Mouse (Mus musculus) hindbrain, embryonic 14.5 days (tissue): ENCODE measurements around the gene Atp6v1c2. TPM values are rescaled to one million over a fixed set of nuclear protein-coding genes. Genes with fewer than 3 reads are reported as not detected.

Experiments used
- ATAC-seq: fragments of 200-750 bp; cut with Nextera tagmentation; 2 replicates; pipeline ENCODE4 v1.8.0; 2017; ENCODE audit warnings: moderate number of reproducible peaks, mild to moderate bottlenecking, moderate TSS enrichment, moderate library complexity; ENCODE audit not compliant: low FRiP score
- DNase-seq: peaks from one replicate; pipeline ENCODE4 v3.0.0-alpha.2; 2015; ENCODE audit warnings: low spot score
- H3K27ac ChIP-seq: fragments of 300-500 bp; sonication (generic); 2 replicates; pipeline ENCODE4 v1.5.1; 2014; ENCODE audit warnings: mild to moderate bottlenecking, moderate library complexity
- H3K27me3 ChIP-seq: fragments of 300-500 bp; sonication (generic); 2 replicates; pipeline ENCODE4 v1.6.1; 2014; ENCODE audit warnings: mild to moderate bottlenecking, low read length, mixed read lengths; ENCODE audit not compliant: control insufficient read depth, insufficient read depth
- H3K36me3 ChIP-seq: fragments of 300-500 bp; sonication (generic); replicated peaks from 2 replicates; pipeline ENCODE4 v1.6.1; 2014; ENCODE audit not compliant: control insufficient read depth, insufficient read depth
- H3K4me1 ChIP-seq: fragments of 300-500 bp; sonication (generic); replicated peaks from 2 replicates; pipeline ENCODE4 v1.6.1; 2014; ENCODE audit warnings: antibody characterized with exemption, low read length, mixed read lengths; ENCODE audit not compliant: control insufficient read depth, insufficient read depth
- H3K4me2 ChIP-seq: fragments of 300-500 bp; sonication (generic); replicated peaks from 2 replicates; pipeline ENCODE4 v1.6.1; 2014; ENCODE audit warnings: mild to moderate bottlenecking, moderate library complexity
- H3K4me3 ChIP-seq: fragments of 300-500 bp; sonication (generic); replicated peaks from 2 replicates; pipeline ENCODE4 v1.5.1; 2014; ENCODE audit warnings: mild to moderate bottlenecking, low read length
- H3K9ac ChIP-seq: fragments of 300-500 bp; sonication (generic); 2 replicates; pipeline ENCODE4 v1.6.1; 2014
- H3K9me3 ChIP-seq: fragments of 300-500 bp; sonication (generic); 2 replicates; pipeline ENCODE4 v1.6.1; 2016; ENCODE audit warnings: low read length; ENCODE audit not compliant: control insufficient read depth
- WGBS: fragments of 180-500 bp; shearing (Covaris S2); extraction: QIAGEN DNeasy Blood & Tissue Kit; methylation state at CpG from one replicate; pipeline ENCODE4 v1.1.7; 2014; 5-methylcytosine and 5-hydroxymethylcytosine counted together
- polyA plus RNA-seq: library from polyadenylated mRNA; unstranded; fragments of >200 nt; fragmentation: Nextera tagmentation; extraction: Ambion mirVana; gene quantifications from 2 replicates; pipeline ENCODE4 v1.2.1, GENCODE M21; 2014

Gene Atp6v1c2
- polyA plus RNA-seq, 1 experiment from 2014 or later, result 0.55 TPM

DNA sequence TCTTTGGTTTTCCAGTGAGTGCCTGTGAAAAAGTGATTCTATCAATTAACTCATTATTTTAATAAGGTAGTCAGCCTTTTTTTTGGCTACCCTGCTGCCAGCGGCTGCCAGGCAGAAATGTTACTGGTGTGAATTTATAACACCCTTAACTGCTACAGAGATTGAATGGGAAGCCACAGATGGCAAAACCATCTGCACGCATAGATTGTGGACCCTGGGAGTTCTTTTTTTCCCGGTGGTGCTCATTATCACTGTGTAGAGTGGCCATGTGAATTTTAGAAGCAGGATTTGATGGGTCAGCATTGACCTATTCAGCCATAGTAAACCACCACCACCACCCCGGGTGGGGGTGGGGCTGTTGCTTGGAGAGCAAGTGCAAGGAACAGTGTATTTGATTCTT, 61.8 kb downstream of the Atp6v1c2 start:
- H3K4me2 ChIP-seq, result peak overlapping the region; percentile 80
- no peak overlapping the region for H3K27ac ChIP-seq
- WGBS, result 6% methylated on average over 4 of the region's 4 CpGs
- H3K4me1 ChIP-seq, result peaks cover 20% of the 10 kb centered on the region
- H3K27me3 ChIP-seq, result no peaks in the 10 kb centered on the region
- no peak for DNase-seq
- H3K4me3 ChIP-seq, result peak overlapping the region; percentile 95
- H3K9ac ChIP-seq, result peak overlapping the region; percentile 88
- no peaks in the 10 kb centered on the region for H3K9me3 ChIP-seq
- H3K36me3 ChIP-seq, result peaks cover 34% of the 10 kb centered on the region
- ATAC-seq, result no peak

DNA sequence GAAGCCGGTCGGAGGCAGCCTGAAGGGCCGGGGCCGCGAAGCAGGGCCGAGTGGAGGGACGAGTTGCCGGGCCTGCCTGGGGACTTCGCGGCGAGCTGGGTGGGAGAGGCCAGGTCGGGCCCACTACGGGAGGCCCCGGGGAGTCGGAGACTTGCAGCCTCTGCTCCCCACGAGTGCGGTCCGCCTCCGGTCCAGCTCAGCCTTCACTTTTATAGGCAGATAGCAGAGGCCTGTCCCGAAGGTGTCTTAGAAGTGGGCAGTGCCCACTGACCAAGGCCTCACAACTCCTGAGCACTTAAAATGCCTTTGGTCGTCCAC, 62.5 kb downstream of the Atp6v1c2 start:
- whole genome bisulfite sequencing, result under 1% methylated on average over 21 of the region's 21 CpGs
- Histone ChIP-seq H3K9ac (peak overlapping the region; percentile 88), H3K4me1 (peaks cover 20% of the 10 kb centered on the region), H3K4me3 (peak overlapping the region; percentile 95), H3K4me2 (peak overlapping the region; percentile 80), H3K27me3 (no peaks in the 10 kb centered on the region), H3K27ac (peak overlapping the region; percentile 84), H3K9me3 (no peaks in the 10 kb centered on the region), H3K36me3 (peaks cover 27% of the 10 kb centered on the region)
- DNase-seq, result no peak
- ATAC-seq, result no peak

DNA sequence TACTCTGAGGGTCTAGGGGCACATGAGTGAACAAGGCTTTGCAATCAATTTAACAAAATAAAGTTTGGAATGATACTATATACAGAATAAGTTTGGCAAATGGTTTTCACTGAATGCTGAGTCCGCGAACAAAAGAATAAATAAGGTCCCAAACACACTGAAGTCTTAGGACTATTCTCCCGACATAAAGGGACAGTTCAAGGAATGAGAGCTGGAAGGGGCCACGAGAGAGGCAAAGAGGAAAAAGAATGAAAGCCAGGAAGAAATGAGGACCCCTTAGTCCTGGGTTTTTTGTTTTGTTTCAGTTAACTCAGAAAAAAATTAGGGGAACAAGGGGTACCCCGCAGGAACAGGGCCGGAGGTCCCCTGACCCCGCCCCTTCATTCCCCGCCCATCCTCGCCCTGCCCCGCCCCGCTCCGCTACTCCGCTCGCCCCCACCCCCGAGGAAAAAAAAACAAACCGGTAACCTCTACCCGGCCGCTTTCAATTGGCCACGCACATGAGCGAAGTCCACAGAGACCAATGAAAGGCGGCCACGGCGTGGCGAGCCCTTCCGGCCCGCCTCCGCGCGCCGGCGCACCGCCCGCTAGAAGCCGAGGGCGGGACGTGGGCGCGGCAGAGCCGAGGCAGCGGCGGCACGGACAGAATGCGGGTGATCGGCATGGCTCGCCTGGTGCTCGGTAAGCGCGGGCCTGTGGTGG, 63.0 kb downstream of the Atp6v1c2 start, which contains the start of gene Pdia6:
Pdia6 (plus strand) TSS at position 575 of the 702 bp plus-strand sequence.
- Histone ChIP-seq H3K36me3 (peaks cover 22% of the 10 kb centered on the region), H3K9me3 (no peaks in the 10 kb centered on the region), H3K4me1 (peaks cover 20% of the 10 kb centered on the region), H3K4me2 (peak within 1 kb of the TSS; percentile 80), H3K9ac (peak within 1 kb of the TSS; percentile 88), H3K4me3 (peak within 1 kb of the TSS; percentile 95), H3K27me3 (no peaks in the 10 kb centered on the region), H3K27ac (peak within 1 kb of the TSS; percentile 84)
- under 1% methylated on average over 41 of the region's 48 CpGs for WGBS
- peak; percentile 97 for DNase-seq
- peak; percentile 99 for ATAC-seq

DNA sequence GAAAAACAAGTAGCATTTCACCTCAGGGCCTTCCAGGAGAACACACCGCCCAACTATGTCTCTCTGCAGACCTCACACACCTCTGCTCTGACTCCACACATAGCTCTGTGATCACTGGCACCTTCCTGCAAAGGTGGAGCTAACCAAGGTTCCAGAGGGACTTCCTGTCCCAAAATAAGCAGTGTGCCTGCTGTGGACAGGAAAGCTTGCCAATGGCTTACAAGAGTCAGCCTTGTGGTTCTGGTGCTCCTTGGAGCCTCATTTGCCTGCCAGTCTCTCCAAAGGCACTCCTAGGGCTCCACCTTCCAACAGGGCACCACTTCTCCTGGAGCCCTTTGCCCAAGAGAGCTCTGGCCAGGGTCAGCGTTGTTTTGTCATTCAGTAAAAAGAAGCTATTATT, 64.3 kb downstream of the Atp6v1c2 start:
- no peak for DNase-seq
- Histone ChIP-seq H3K27me3 (no peaks in the 10 kb centered on the region), H3K9ac (no peak overlapping the region), H3K4me2 (no peak overlapping the region), H3K4me1 (peaks cover 20% of the 10 kb centered on the region), H3K4me3 (no peak overlapping the region), H3K27ac (no peak overlapping the region), H3K9me3 (no peaks in the 10 kb centered on the region), H3K36me3 (peaks cover 10% of the 10 kb centered on the region)
- ATAC-seq, result no peak
- 92% methylated on average over 2 of the region's 2 CpGs for WGBS

DNA sequence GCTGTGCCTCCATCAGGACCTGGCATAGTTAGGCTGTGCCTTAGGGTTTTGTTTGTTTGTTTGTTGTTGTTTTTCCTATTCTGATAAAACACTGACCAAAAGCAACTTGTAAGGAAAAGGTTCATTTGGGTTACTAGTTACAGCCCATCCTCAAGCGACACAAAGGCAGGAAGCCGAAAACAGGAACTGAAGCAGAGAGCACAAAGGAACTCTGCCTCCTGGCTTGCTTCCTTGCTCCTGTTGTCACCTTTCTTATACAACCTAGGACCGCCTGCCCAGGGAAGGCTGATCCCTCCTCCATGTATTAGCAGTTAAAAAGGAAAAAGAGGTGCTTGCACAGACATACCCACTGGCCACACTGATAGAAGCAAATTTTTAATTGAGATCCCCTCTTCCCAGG, 65.3 kb downstream of the Atp6v1c2 start:
- ATAC-seq (no peak), DNase-seq (no peak)
- H3K4me1 ChIP-seq, result peaks cover 18% of the 10 kb centered on the region
- H3K4me3 ChIP-seq, result no peak overlapping the region
- H3K9me3 ChIP-seq, result no peaks in the 10 kb centered on the region
- no peak overlapping the region for H3K4me2 ChIP-seq
- no peaks in the 10 kb centered on the region for H3K27me3 ChIP-seq
- no peak overlapping the region for H3K27ac ChIP-seq
- peaks cover 8% of the 10 kb centered on the region for H3K36me3 ChIP-seq
- WGBS, result 87% methylated on average over 3 of the region's 3 CpGs
- no peak overlapping the region for H3K9ac ChIP-seq

DNA sequence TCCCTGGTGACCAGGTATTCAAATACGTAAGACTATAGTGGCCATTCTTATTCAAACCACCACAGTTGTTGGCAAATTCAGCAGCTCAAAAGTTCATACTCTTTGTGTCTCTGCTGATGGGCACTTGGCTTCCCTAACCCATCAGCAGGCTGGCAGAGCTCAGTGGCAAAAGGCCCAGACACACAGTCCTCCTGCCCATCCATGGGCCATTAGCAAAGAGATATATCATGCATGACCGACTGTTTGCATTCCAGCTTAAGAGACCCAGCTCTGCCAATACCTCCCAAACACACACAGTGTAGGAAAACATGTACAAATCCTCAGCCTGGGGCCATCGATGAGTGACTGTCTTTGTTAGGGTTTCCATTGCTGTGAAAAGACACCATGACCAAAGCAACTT, 68.2 kb downstream of the Atp6v1c2 start:
- H3K27ac ChIP-seq, result no peak overlapping the region
- WGBS, result 93% methylated on average over 3 of the region's 3 CpGs
- no peak overlapping the region for H3K4me3 ChIP-seq
- no peaks in the 10 kb centered on the region for H3K27me3 ChIP-seq
- no peaks in the 10 kb centered on the region for H3K36me3 ChIP-seq
- DNase-seq, result no peak
- H3K4me2 ChIP-seq, result no peak overlapping the region
- no peaks in the 10 kb centered on the region for H3K4me1 ChIP-seq
- ATAC-seq, result no peak
- H3K9ac ChIP-seq, result no peak overlapping the region
- no peaks in the 10 kb centered on the region for H3K9me3 ChIP-seq

DNA sequence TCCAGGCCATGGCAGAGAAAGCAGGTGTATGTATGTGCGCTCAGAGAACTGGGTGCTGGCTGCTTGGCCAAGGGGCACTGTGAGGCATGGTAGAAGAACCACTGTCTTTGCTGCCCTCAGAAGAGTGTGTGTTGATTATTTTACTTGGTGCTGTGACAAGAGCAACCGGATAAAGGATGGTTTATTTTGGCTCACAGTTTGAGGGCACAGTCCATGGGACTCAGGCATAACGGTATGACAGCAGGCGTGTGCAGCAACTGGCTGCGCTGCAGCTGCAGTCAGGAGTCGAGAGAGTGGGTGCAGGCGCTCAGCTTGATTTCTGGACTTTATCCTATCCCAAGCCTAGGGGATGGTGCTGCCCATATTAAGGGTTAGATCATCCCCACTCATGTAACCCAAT, 70.7 kb downstream of the Atp6v1c2 start:
- Histone ChIP-seq H3K27me3 (0 out of 2 replicates have a peak, but pooled peaks cover 5% of the 10 kb centered on the region), H3K4me2 (no peak overlapping the region), H3K27ac (no peak overlapping the region), H3K9ac (no peak overlapping the region), H3K4me3 (no peak overlapping the region), H3K36me3 (no peaks in the 10 kb centered on the region), H3K9me3 (no peaks in the 10 kb centered on the region), H3K4me1 (0 out of 2 replicates have a peak, but pooled peaks cover 2% of the 10 kb centered on the region)
- DNase-seq (no peak), ATAC-seq (no peak)
- WGBS, result 93% methylated on average over 7 of the region's 7 CpGs

DNA sequence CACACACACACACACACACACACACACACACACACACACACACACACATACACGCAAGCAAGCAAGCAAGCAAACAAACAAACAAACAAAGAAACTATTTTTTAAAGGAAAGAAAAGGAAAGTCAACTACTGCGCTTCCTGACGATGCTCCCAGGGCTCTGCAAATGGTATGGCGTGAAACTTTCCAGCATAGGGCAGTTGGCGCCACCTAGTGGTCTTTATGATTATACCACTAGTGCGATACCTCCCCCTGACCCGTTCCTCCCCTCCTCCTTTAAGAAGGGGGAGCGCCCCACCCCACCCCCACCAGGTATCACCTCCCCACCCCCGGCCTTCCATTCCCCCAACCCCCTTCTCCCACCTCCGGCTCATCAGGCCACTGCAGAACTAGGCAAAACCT, 72.3 kb downstream of the Atp6v1c2 start:
- H3K9ac ChIP-seq, result no peak overlapping the region
- H3K4me1 ChIP-seq, result 0 out of 2 replicates have a peak, but pooled peaks cover 4% of the 10 kb centered on the region
- H3K4me2 ChIP-seq, result no peak overlapping the region
- H3K27me3 ChIP-seq, result 0 out of 2 replicates have a peak, but pooled peaks cover 5% of the 10 kb centered on the region
- DNase-seq (peak; percentile 86), ATAC-seq (peak; percentile 72)
- 7% methylated on average over 10 of the region's 10 CpGs for WGBS
- no peak overlapping the region for H3K4me3 ChIP-seq
- no peaks in the 10 kb centered on the region for H3K9me3 ChIP-seq
- no peak overlapping the region for H3K27ac ChIP-seq
- H3K36me3 ChIP-seq, result no peaks in the 10 kb centered on the region

DNA sequence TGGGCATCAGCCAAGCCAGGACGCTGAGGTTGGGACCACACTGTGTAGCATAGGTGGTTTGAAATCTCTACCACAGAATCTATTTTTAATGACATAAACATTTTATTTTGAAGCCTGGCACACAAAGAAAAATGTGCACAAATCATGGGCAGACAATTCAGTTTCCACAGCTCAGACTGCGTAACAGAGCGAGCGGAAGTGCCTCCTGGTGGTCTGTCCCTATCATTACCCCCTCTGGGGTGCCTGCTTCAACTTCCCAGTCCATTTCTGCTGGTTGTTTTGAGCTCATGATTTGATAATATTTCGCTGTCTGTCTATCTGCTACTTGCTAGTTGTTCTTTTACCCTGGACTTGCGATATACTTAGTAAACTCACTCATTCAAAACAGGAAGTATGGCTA, 73.6 kb downstream of the Atp6v1c2 start:
- 0 out of 2 replicates have a peak, but pooled peaks cover 5% of the 10 kb centered on the region for H3K27me3 ChIP-seq
- ATAC-seq, result no peak
- H3K9me3 ChIP-seq, result no peaks in the 10 kb centered on the region
- 85% methylated on average over 6 of the region's 6 CpGs for WGBS
- H3K27ac ChIP-seq, result no peak overlapping the region
- H3K36me3 ChIP-seq, result no peaks in the 10 kb centered on the region
- DNase-seq, result no peak
- no peak overlapping the region for H3K4me3 ChIP-seq
- no peak overlapping the region for H3K4me2 ChIP-seq
- H3K4me1 ChIP-seq, result 0 out of 2 replicates have a peak, but pooled peaks cover 4% of the 10 kb centered on the region
- no peak overlapping the region for H3K9ac ChIP-seq
